Mouse (Mus musculus) kidney, adult 8-10 months (tissue): ENCODE measurements around the gene Itga2.

Source experiments
- DNase-seq, 2 experiments: peaks; one replicate each; pipeline ENCODE4 v3.0.0; 2022

The Itga2 gene

GRCm38 (mm10) chr13:114931775-114932294 lies at the start of gene Itga2:
Itga2 (minus strand) TSS chr13:114932100.
- peak; percentile 6 to 58 for DNase-seq

GRCm38 (mm10) chr13:114980831-114981419 lies 49.0 kb upstream of the Itga2 start:
- peak in 1 of 2 experiments; percentile 17 for DNase-seq

- DNase-seq = no peak
Measured at GRCm38 (mm10) chr13:114974484-114975042, 42.7 kb upstream of the Itga2 start.

- DNase-seq = no peak
Measured at GRCm38 (mm10) chr13:114971905-114972304, 40.0 kb upstream of the Itga2 start.

GRCm38 (mm10) chr13:114964233-114964632 lies 32.3 kb upstream of the Itga2 start:
- DNase-seq = peak; percentile 50 to 84

GRCm38 (mm10) chr13:114954516-114954915 lies 22.6 kb upstream of the Itga2 start:
- DNase-seq = no peak

- no peak for DNase-seq
Measured at GRCm38 (mm10) chr13:114933541-114933940, 1.6 kb upstream of the Itga2 start.

GRCm38 (mm10) chr13:114930996-114931649 lies 777 bp downstream of the Itga2 start:
- DNase-seq = no peak

- no peak for DNase-seq
Measured at GRCm38 (mm10) chr13:114924785-114925184, 7.1 kb downstream of the Itga2 start.

GRCm38 (mm10) chr13:114923331-114923730 lies 8.6 kb downstream of the Itga2 start:
- peak; percentile 4 to 15 for DNase-seq

- no peak for DNase-seq
Measured at GRCm38 (mm10) chr13:114915767-114916166, 16.1 kb downstream of the Itga2 start.

GRCm38 (mm10) chr13:114914963-114915362 lies 16.9 kb downstream of the Itga2 start:
- no peak for DNase-seq

GRCm38 (mm10) chr13:114914559-114914958 lies 17.3 kb downstream of the Itga2 start:
- no peak for DNase-seq

- no peak for DNase-seq
Measured at GRCm38 (mm10) chr13:114910629-114911028, 21.3 kb downstream of the Itga2 start.

- DNase-seq = no peak
Measured at GRCm38 (mm10) chr13:114909514-114909913, 22.4 kb downstream of the Itga2 start.

- no peak for DNase-seq
Measured at GRCm38 (mm10) chr13:114907876-114908275, 24.0 kb downstream of the Itga2 start.

- DNase-seq = peak; percentile 28 to 49
Measured at GRCm38 (mm10) chr13:114896751-114897386, 35.0 kb downstream of the Itga2 start.

GRCm38 (mm10) chr13:114895896-114896295 lies 36.0 kb downstream of the Itga2 start:
- DNase-seq = peak; percentile 15 to 18

- DNase-seq = no peak
Measured at GRCm38 (mm10) chr13:114894718-114895117, 37.2 kb downstream of the Itga2 start.

GRCm38 (mm10) chr13:114891655-114892054 lies 40.2 kb downstream of the Itga2 start:
- no peak for DNase-seq

GRCm38 (mm10) chr13:114887695-114888094 lies 44.2 kb downstream of the Itga2 start:
- no peak for DNase-seq

- DNase-seq = no peak
Measured at GRCm38 (mm10) chr13:114887293-114887692, 44.6 kb downstream of the Itga2 start.

GRCm38 (mm10) chr13:114885171-114885570 lies 46.7 kb downstream of the Itga2 start:
- no peak for DNase-seq

- DNase-seq = no peak
Measured at GRCm38 (mm10) chr13:114878667-114879066, 53.2 kb downstream of the Itga2 start.
